ENCODE assay signal across 8 mouse cellular contexts in the genomic region with DNA sequence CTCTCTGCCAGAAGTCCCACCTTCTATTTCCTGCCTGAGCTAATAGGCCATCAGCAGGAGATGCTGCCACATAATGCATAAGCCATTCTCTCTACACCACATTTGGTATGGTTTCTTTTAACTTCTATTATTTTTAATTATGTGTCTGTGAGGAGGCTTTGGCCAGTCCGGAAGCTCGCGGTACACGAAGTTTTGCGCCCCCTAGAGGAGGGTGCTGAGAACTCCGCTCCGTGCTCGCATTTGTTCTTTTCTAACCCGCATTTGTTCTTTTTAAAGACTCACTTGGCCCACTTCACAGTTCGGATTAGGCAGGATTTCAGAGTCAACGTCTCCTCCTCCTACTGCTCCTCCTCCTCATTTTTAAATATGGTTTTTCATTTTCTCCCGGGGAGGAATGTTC. TPM values are rescaled to one million over a fixed set of nuclear protein-coding genes. Genes with fewer than 3 reads are reported as not detected.
A peak's percentile ranks its signal among the peaks of the same experiment; 100 is the strongest.
DNase-seq lines count a peak whose midpoint lies in the region; ATAC-seq and TF ChIP-seq lines count a peak whose summit lies in the region.

No protein-coding gene starts in this region.

- no peak overlapping the region for H3K9ac ChIP-seq in liver, postnatal 0 days (replicated peaks)

- H3K9me3 ChIP-seq in liver, postnatal 0 days (ENCODE audit: low read length), result no peaks in the 10 kb centered on the region

- H3K4me1 ChIP-seq in liver, postnatal 0 days (ENCODE audit: insufficient read depth), result no peaks in the 10 kb centered on the region

- H3K27ac ChIP-seq in layer of hippocampus, adult 2 months, result peak overlapping the region; percentile 95
- H3K27ac ChIP-seq in liver, postnatal 0 days (ENCODE audit: low read depth), result no peak overlapping the region

- 40% methylated on average over 12 of the region's 12 CpGs for WGBS in liver, postnatal 0 days (ENCODE audit: insufficient replicate concordance)

- no peak for TF ChIP-seq EP300 in liver, postnatal 0 days (IDR thresholded peaks at IDR 0.05; ENCODE audit: low read depth)

- TF ChIP-seq CTCF in brain, embryonic 14.5 days (IDR thresholded peaks at IDR 0.05; ENCODE audit: borderline replicate concordance, extremely low read depth, insufficient read depth, insufficient read length), result peak; percentile 63
- TF ChIP-seq CTCF in layer of hippocampus, adult 2 months (conservative IDR thresholded peaks at IDR 0.05), result peak; percentile 88
- peak; percentile 47 for TF ChIP-seq CTCF in liver, postnatal 0 days (IDR thresholded peaks at IDR 0.05; ENCODE audit: low read depth)

- H3K27me3 ChIP-seq in liver, postnatal 0 days (ENCODE audit: insufficient read depth, low read length), result no peaks in the 10 kb centered on the region

- no peak overlapping the region for H3K4me2 ChIP-seq in liver, postnatal 0 days (ENCODE audit: low read depth, low read length)

- H3K4me3 ChIP-seq in layer of hippocampus, adult 2 months, result peak overlapping the region; percentile 45; the same call in 1 of the 2 replicates
- H3K4me3 ChIP-seq in liver, postnatal 0 days (ENCODE audit: low read depth, low read length), result no peak overlapping the region

- peak; percentile 5 for DNase-seq in kidney, adult 18-20 months
- no peak for DNase-seq in kidney, adult 11 months
- peak; percentile 66 for DNase-seq in brain, embryonic 14.5 days (ENCODE audit: low read depth)
- peak; percentile 52 to 70 for DNase-seq in frontal cortex, postnatal 25 days (ENCODE audit: low spot score in 2 of 2)
- peak; percentile 68 to 78 for DNase-seq in layer of hippocampus, adult 2 months (ENCODE audit: low spot score in 2 of 2)
- DNase-seq in liver, postnatal 0 days, result peak; percentile 27
- peak; percentile 70 for DNase-seq in retina, postnatal 1 day
- DNase-seq in spleen, adult 12 weeks (ENCODE audit: low spot score), result no peak

- ATAC-seq in liver, postnatal 0 days, result no peak

- no peaks in the 10 kb centered on the region for H3K36me3 ChIP-seq in liver, postnatal 0 days (replicated peaks; ENCODE audit: insufficient read depth, low read length)

- no peak for TF ChIP-seq POLR2A in brain, embryonic 14.5 days (IDR thresholded peaks at IDR 0.05; ENCODE audit: borderline replicate concordance, extremely low read depth, insufficient read depth, insufficient read length, poor library complexity, severe bottlenecking)

RNA-seq across cellular contexts. Expression of a gene that starts 56.5 kb away (rescaled TPM):
- polyA plus RNA-seq in brain, embryonic 14.5 days (2012; rRNA removed), result 8.6 and 9.6 TPM in 2 replicates
- 1 to 10 TPM; 9.0 to 10.0 TPM for total RNA-seq in layer of hippocampus, adult 2 months (2021)
- 5.8 and 7.1 TPM in 2 replicates for polyA plus RNA-seq in liver, postnatal 0 days (2015; fragmentation: Nextera tagmentation; extraction: Ambion mirVana)

Comparison
In these comparisons a context has a peak if more than half of its experiments do, and no peak if none do; other contexts are left out.
1. DNase-seq: peak in kidney, adult 18-20 months (single experiment), brain, embryonic 14.5 days (single experiment), frontal cortex, postnatal 25 days (2 of 2), layer of hippocampus, adult 2 months (2 of 2), liver, postnatal 0 days (single experiment) and retina, postnatal 1 day (single experiment); none in kidney, adult 11 months (single experiment) and spleen, adult 12 weeks (single experiment).
2. Peak in every context shown above with its lines, with median percentiles within 50 percentile points of each other: CTCF ChIP-seq.